Mouse (Mus musculus) small intestine, adult 2 months (tissue): ENCODE measurements around the gene Fntb. TPM values are rescaled to one million over a fixed set of nuclear protein-coding genes. Genes with fewer than 3 reads are reported as not detected.
A peak's percentile ranks its signal among the peaks of the same experiment; 100 is the strongest.

Experiments
- H3K27ac ChIP-seq: fragments of 200-500 bp; 2 replicates; pipeline ENCODE4 v1.5.1; 2012; ENCODE audit warnings: low read depth, low read length, control low read depth, inconsistent platforms; ENCODE audit not compliant: insufficient read depth
- H3K27me3 ChIP-seq: fragments of 200-500 bp; 2 replicates; pipeline ENCODE4 v1.6.1; 2012; ENCODE audit warnings: mild to moderate bottlenecking, moderate library complexity, low read length, inconsistent platforms; ENCODE audit not compliant: control insufficient read depth, insufficient read depth
- H3K36me3 ChIP-seq: fragments of 200-500 bp; 2 replicates; pipeline ENCODE4 v1.6.1; 2012; ENCODE audit warnings: mild to moderate bottlenecking, low read length, control low read depth, inconsistent platforms; ENCODE audit not compliant: control insufficient read depth, insufficient read depth
- H3K4me1 ChIP-seq: fragments of 200-500 bp; 2 replicates; pipeline ENCODE4 v1.6.1; 2012; ENCODE audit warnings: low read length, inconsistent platforms, mixed read lengths; ENCODE audit not compliant: control insufficient read depth, insufficient read depth, insufficient read length
- H3K4me3 ChIP-seq: fragments of 200-500 bp; 2 replicates; pipeline ENCODE4 v1.5.1; 2012; ENCODE audit warnings: low read depth, mild to moderate bottlenecking, control low read depth, inconsistent platforms, low read length, moderate library complexity
- CTCF ChIP-seq: fragments of 200-500 bp; IDR thresholded peaks from 2 replicates; pipeline ENCODE4 v1.5.1; 2012; ENCODE audit warnings: low read depth, mild to moderate bottlenecking, control low read depth, inconsistent platforms, low read length, moderate library complexity, mixed read lengths; ENCODE audit not compliant: insufficient replicate concordance, insufficient read length; ENCODE audit errors: extremely low read depth
- POLR2A ChIP-seq: fragments of 200-500 bp; IDR thresholded peaks from 2 replicates; pipeline ENCODE4 v1.6.1; 2012; ENCODE audit warnings: low read depth, mild to moderate bottlenecking, control low read depth, inconsistent platforms, low read length, moderate library complexity
- WGBS: fragments of 180-500 bp; shearing (Covaris S2); methylation state at CpG from one replicate; pipeline ENCODE4 v1.1.7; 2018; 5-methylcytosine and 5-hydroxymethylcytosine counted together
- polyA plus RNA-seq: library from polyadenylated mRNA; depleted of rRNA; stranded (reverse); fragments of >200 nt; gene quantifications from 2 replicates; pipeline ENCODE4 v1.2.3, GENCODE M21; 2012

The Fntb gene
- polyA plus RNA-seq, 1 experiment = 27.1 TPM

DNA sequence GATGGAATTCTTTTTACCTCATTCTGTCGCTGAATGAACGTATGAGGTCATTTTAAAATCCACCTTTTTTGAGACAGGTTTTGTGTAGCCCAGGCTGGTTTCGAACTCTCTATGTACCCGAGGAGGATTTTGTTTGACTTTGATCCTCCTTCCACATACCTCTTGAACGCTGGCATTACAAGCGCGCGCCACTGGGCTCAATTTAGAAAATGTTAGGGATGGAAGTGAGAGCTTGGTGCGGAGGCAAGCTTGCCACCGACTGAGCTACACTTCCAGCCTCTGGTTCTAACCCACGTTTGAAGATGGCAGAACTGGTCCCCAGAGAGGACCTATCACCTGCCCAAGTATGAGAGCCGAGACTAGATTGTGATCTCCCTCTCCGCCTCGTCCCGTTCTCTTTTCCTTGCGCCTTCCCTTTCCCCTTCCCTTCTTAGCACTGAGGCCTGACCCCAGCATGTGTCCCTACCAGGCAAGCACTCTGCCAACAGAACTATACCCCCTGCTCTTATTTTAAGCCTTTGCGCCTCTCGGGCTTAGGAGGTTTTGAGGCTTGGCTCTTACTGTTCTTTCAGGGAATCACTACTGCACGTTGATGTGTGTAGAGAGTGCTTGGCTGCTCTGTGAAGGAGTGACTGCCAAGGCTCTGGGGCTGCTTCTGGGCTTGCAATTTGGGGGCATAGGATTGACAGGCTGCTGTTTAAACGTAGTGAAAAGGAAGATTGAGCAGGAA, 677 bp downstream of the Fntb start:
- TF ChIP-seq CTCF (no peak), POLR2A (no peak)
- H3K36me3 ChIP-seq = peaks cover 1% of the 10 kb centered on the region; the same call in 1 of the 2 replicates
- peak overlapping the region; percentile 89 for H3K27ac ChIP-seq
- WGBS = 26% methylated on average over 20 of the region's 20 CpGs
- H3K4me1 ChIP-seq = peaks cover 6% of the 10 kb centered on the region; the same call in 1 of the 2 replicates
- H3K4me3 ChIP-seq = peak overlapping the region; percentile 88
- no peaks in the 10 kb centered on the region for H3K27me3 ChIP-seq

- Histone ChIP-seq H3K4me3 (no peak overlapping the region), H3K36me3 (peaks cover 3% of the 10 kb centered on the region), H3K4me1 (peaks cover 9% of the 10 kb centered on the region; the same call in 1 of the 2 replicates), H3K27me3 (no peaks in the 10 kb centered on the region), H3K27ac (no peak overlapping the region)
- TF ChIP-seq POLR2A (no peak), CTCF (no peak)
- WGBS = 92% methylated on average over 5 of the region's 5 CpGs
Measured at GRCm38 (mm10) chr12:76770841-76771500, 5.6 kb downstream of the Fntb start.

DNA sequence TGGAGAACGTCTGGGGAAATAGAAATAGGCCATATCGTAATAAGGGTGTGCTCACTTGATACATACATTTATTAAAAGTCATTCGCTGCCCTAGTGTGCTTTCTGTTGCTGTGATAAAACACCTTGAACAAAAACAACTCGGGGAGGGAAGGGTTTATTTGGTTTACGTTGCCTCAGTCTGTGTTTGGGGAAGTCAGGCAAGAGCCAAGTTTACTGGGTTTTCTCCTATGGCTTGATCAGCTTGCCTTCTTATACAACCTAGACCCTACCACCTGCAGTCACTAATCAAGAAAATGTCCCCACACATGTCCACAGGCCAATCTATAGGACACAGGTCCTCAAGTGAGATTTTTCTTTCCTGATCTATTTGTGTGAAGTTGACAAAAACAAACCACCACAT, 6.2 kb downstream of the Fntb start:
- no peak overlapping the region for H3K4me3 ChIP-seq
- H3K27ac ChIP-seq = no peak overlapping the region
- H3K36me3 ChIP-seq = peaks cover 3% of the 10 kb centered on the region
- no peaks in the 10 kb centered on the region for H3K27me3 ChIP-seq
- WGBS = 88% methylated on average over 5 of the region's 5 CpGs
- peaks cover 4% of the 10 kb centered on the region; the same call in 1 of the 2 replicates for H3K4me1 ChIP-seq
- TF ChIP-seq CTCF (no peak), POLR2A (no peak)

- H3K27me3 ChIP-seq = no peaks in the 10 kb centered on the region
- H3K4me1 ChIP-seq = peaks cover 4% of the 10 kb centered on the region; the same call in 1 of the 2 replicates
- no peak overlapping the region for H3K4me3 ChIP-seq
- H3K27ac ChIP-seq = no peak overlapping the region
- peaks cover 3% of the 10 kb centered on the region for H3K36me3 ChIP-seq
- TF ChIP-seq CTCF (no peak), POLR2A (no peak)
- WGBS = 47% methylated on average over 3 of the region's 3 CpGs
Measured at GRCm38 (mm10) chr12:76774652-76775051, 9.3 kb downstream of the Fntb start.

- H3K36me3 ChIP-seq = peaks cover 7% of the 10 kb centered on the region
- no peak overlapping the region for H3K27ac ChIP-seq
- WGBS = 83% methylated on average over 4 of the region's 4 CpGs
- H3K27me3 ChIP-seq = no peaks in the 10 kb centered on the region
- no peak overlapping the region for H3K4me3 ChIP-seq
- TF ChIP-seq CTCF (no peak), POLR2A (no peak)
- H3K4me1 ChIP-seq = peaks cover 4% of the 10 kb centered on the region; the same call in 1 of the 2 replicates
Measured at GRCm38 (mm10) chr12:76775132-76775531, 9.7 kb downstream of the Fntb start.

GRCm38 (mm10) chr12:76776898-76777297, 11.5 kb downstream of the Fntb start:
- no peak overlapping the region for H3K4me3 ChIP-seq
- H3K27me3 ChIP-seq = no peaks in the 10 kb centered on the region
- H3K27ac ChIP-seq = no peak overlapping the region
- 29% methylated on average over 5 of the region's 5 CpGs for WGBS
- peaks cover 4% of the 10 kb centered on the region; the same call in 1 of the 2 replicates for H3K4me1 ChIP-seq
- H3K36me3 ChIP-seq = peaks cover 11% of the 10 kb centered on the region
- TF ChIP-seq CTCF (no peak), POLR2A (no peak)

GRCm38 (mm10) chr12:76777845-76778244, 12.5 kb downstream of the Fntb start:
- peaks cover 4% of the 10 kb centered on the region; the same call in 1 of the 2 replicates for H3K4me1 ChIP-seq
- no peak overlapping the region for H3K27ac ChIP-seq
- H3K4me3 ChIP-seq = no peak overlapping the region
- peak; percentile 35; the same call in 1 of the 2 replicates for TF ChIP-seq CTCF
- TF ChIP-seq POLR2A = no peak
- no peaks in the 10 kb centered on the region for H3K27me3 ChIP-seq
- peaks cover 12% of the 10 kb centered on the region for H3K36me3 ChIP-seq
